Mouse (Mus musculus): Measurements from ENCODE around the gene Fbxo4. TPM values are rescaled to one million over a fixed set of nuclear protein-coding genes. Genes with fewer than 3 reads are reported as not detected.

The Fbxo4 gene
- polyA plus RNA-seq, 1 experiment = 5.9 TPM

DNA sequence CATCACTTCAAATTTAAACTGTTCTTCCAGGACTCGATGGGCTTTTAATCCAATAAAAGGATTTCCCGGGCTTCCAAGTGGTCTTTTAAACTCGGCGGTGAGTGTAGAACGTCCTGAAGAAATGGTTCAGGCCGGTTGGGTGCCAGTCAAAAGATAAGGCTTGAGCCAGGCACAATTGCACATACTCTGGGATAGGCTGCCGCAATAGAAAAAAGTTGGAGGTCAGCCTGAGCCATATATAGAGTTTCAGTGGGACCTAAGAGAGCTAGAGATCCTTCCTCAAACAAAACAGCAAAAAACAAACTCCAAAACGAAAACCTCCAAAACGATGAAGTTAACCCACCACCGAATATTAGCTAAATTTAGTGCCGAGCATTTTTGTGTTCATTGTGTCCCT, 46.1 kb upstream of the Fbxo4 start:
- TF ChIP-seq POLR2A (IDR thresholded peaks at IDR 0.05; ENCODE audit: low read depth, low read length) (no peak), CTCF (IDR thresholded peaks at IDR 0.05; ENCODE audit: extremely low read depth, insufficient read depth, insufficient read length, insufficient replicate concordance) (no peak)
- no peak overlapping the region for H3K4me3 ChIP-seq (ENCODE audit: extremely low read depth, insufficient read depth, insufficient read length)
- no peaks in the 10 kb centered on the region for H3K27me3 ChIP-seq (ENCODE audit: control insufficient read depth, insufficient read depth, low read length)
- WGBS = 70% methylated on average over 11 of the region's 11 CpGs
- peaks cover 4% of the 10 kb centered on the region; the same call in 1 of the 2 replicates for H3K4me1 ChIP-seq (ENCODE audit: control insufficient read depth, insufficient read depth, insufficient read length)
- DNase-seq (ENCODE audit: low read depth in 1 of 2, low spot score in 2 of 2) = no peak
- no peak overlapping the region for H3K27ac ChIP-seq (ENCODE audit: insufficient read depth, low read length)
- H3K36me3 ChIP-seq (ENCODE audit: control insufficient read depth, insufficient read depth, low read length) = no peaks in the 10 kb centered on the region

DNA sequence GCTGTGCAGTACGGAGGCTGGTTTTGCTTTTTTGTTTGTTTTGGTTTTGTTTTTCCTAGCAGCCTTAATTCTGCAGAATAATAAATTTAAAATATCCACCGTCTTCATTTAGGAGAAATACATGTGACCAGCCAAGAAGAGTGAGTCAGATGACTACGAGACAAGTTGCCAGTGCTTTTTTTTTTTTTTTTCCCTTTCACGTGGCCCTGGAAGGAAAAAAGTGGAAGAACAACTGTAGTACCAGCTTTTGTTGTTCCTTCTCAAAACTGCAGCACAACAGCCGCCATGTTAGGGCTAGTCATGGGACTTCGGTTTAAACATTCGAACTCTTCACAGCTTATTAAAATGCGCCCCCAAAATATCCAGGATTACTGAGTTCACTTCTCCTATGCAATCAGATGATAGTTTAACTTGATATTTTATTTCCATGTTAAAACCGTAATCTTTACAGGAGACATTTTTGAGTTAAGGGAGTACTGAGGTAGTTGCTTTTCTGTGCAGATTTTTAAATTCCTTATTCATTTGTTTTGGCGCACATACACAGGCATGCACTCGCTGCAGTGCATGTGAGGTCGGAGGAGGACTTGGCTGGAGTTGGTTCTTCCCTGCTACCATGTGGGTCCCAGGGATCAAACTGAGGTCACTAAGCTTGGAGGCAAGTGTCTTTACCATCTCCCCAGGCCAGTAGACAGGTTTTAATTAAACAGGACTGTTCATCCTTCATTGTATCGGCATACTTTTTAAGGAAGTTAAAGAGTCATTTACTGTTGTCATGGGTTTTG, 45.5 kb upstream of the Fbxo4 start:
- no peaks in the 10 kb centered on the region for H3K27me3 ChIP-seq (ENCODE audit: control insufficient read depth, insufficient read depth, low read length)
- DNase-seq (ENCODE audit: low read depth in 1 of 2, low spot score in 2 of 2) = no peak
- H3K27ac ChIP-seq (ENCODE audit: insufficient read depth, low read length) = no peak overlapping the region

GRCm38 (mm10) chr15:4023747-4024146, 44.4 kb upstream of the Fbxo4 start:
- Histone ChIP-seq H3K4me1 (ENCODE audit: control insufficient read depth, insufficient read depth, insufficient read length) (peaks cover 4% of the 10 kb centered on the region; the same call in 1 of the 2 replicates), H3K4me3 (ENCODE audit: extremely low read depth, insufficient read depth, insufficient read length) (no peak overlapping the region), H3K27ac (ENCODE audit: insufficient read depth, low read length) (no peak overlapping the region), H3K27me3 (ENCODE audit: control insufficient read depth, insufficient read depth, low read length) (no peaks in the 10 kb centered on the region), H3K36me3 (ENCODE audit: control insufficient read depth, insufficient read depth, low read length) (no peaks in the 10 kb centered on the region)
- 94% methylated on average over 2 of the region's 2 CpGs for WGBS
- DNase-seq (ENCODE audit: low read depth in 1 of 2, low spot score in 2 of 2) = no peak
- TF ChIP-seq POLR2A (IDR thresholded peaks at IDR 0.05; ENCODE audit: low read depth, low read length) (no peak), CTCF (IDR thresholded peaks at IDR 0.05; ENCODE audit: extremely low read depth, insufficient read depth, insufficient read length, insufficient replicate concordance) (no peak)

More for the DNA sequence above, 45.5 kb upstream of the Fbxo4 start:
- 87% methylated on average over 13 of the region's 13 CpGs for WGBS
- Histone ChIP-seq H3K4me3 (ENCODE audit: extremely low read depth, insufficient read depth, insufficient read length) (no peak overlapping the region), H3K36me3 (ENCODE audit: control insufficient read depth, insufficient read depth, low read length) (no peaks in the 10 kb centered on the region), H3K4me1 (ENCODE audit: control insufficient read depth, insufficient read depth, insufficient read length) (peaks cover 4% of the 10 kb centered on the region; the same call in 1 of the 2 replicates)
- no peak for TF ChIP-seq CTCF (IDR thresholded peaks at IDR 0.05; ENCODE audit: extremely low read depth, insufficient read depth, insufficient read length, insufficient replicate concordance)
- no peak for TF ChIP-seq POLR2A (IDR thresholded peaks at IDR 0.05; ENCODE audit: low read depth, low read length)

- DNase-seq (ENCODE audit: low read depth in 1 of 2, low spot score in 2 of 2) = no peak
- Histone ChIP-seq H3K27ac (ENCODE audit: insufficient read depth, low read length) (no peak overlapping the region), H3K4me1 (ENCODE audit: control insufficient read depth, insufficient read depth, insufficient read length) (0 out of 2 replicates have a peak, but pooled peaks cover under 1% of the 10 kb centered on the region), H3K4me3 (ENCODE audit: extremely low read depth, insufficient read depth, insufficient read length) (no peak overlapping the region), H3K36me3 (ENCODE audit: control insufficient read depth, insufficient read depth, low read length) (no peaks in the 10 kb centered on the region), H3K27me3 (ENCODE audit: control insufficient read depth, insufficient read depth, low read length) (no peaks in the 10 kb centered on the region)
- TF ChIP-seq POLR2A (IDR thresholded peaks at IDR 0.05; ENCODE audit: low read depth, low read length) (no peak), CTCF (IDR thresholded peaks at IDR 0.05; ENCODE audit: extremely low read depth, insufficient read depth, insufficient read length, insufficient replicate concordance) (no peak)
- 82% methylated on average over 4 of the region's 4 CpGs for WGBS
Observed at GRCm38 (mm10) chr15:4020711-4021110, 41.3 kb upstream of the Fbxo4 start.

- Histone ChIP-seq H3K4me3 (ENCODE audit: extremely low read depth, insufficient read depth, insufficient read length) (no peak overlapping the region), H3K4me1 (ENCODE audit: control insufficient read depth, insufficient read depth, insufficient read length) (no peaks in the 10 kb centered on the region), H3K27me3 (ENCODE audit: control insufficient read depth, insufficient read depth, low read length) (no peaks in the 10 kb centered on the region), H3K27ac (ENCODE audit: insufficient read depth, low read length) (no peak overlapping the region), H3K36me3 (ENCODE audit: control insufficient read depth, insufficient read depth, low read length) (no peaks in the 10 kb centered on the region)
- TF ChIP-seq POLR2A (IDR thresholded peaks at IDR 0.05; ENCODE audit: low read depth, low read length) = no peak
- 72% methylated on average over 2 of the region's 2 CpGs for WGBS
- DNase-seq (ENCODE audit: low read depth in 1 of 2, low spot score in 2 of 2) = no peak
Observed at GRCm38 (mm10) chr15:4013873-4014272, 34.5 kb upstream of the Fbxo4 start.

- WGBS = 87% methylated on average over 2 of the region's 2 CpGs
- H3K27me3 ChIP-seq (ENCODE audit: control insufficient read depth, insufficient read depth, low read length) = no peaks in the 10 kb centered on the region
- DNase-seq (ENCODE audit: low read depth in 1 of 2, low spot score in 2 of 2) = no peak
- no peaks in the 10 kb centered on the region for H3K36me3 ChIP-seq (ENCODE audit: control insufficient read depth, insufficient read depth, low read length)
- H3K4me1 ChIP-seq (ENCODE audit: control insufficient read depth, insufficient read depth, insufficient read length) = no peaks in the 10 kb centered on the region
- TF ChIP-seq CTCF (IDR thresholded peaks at IDR 0.05; ENCODE audit: extremely low read depth, insufficient read depth, insufficient read length, insufficient replicate concordance) (no peak), POLR2A (IDR thresholded peaks at IDR 0.05; ENCODE audit: low read depth, low read length) (no peak)
- no peak overlapping the region for H3K4me3 ChIP-seq (ENCODE audit: extremely low read depth, insufficient read depth, insufficient read length)
- no peak overlapping the region for H3K27ac ChIP-seq (ENCODE audit: insufficient read depth, low read length)
Observed at GRCm38 (mm10) chr15:4000536-4000935, 21.2 kb upstream of the Fbxo4 start.

- no peaks in the 10 kb centered on the region for H3K36me3 ChIP-seq (ENCODE audit: control insufficient read depth, insufficient read depth, low read length)
- H3K27me3 ChIP-seq (ENCODE audit: control insufficient read depth, insufficient read depth, low read length) = no peaks in the 10 kb centered on the region
- 90% methylated on average over 2 of the region's 2 CpGs for WGBS
- no peaks in the 10 kb centered on the region for H3K4me1 ChIP-seq (ENCODE audit: control insufficient read depth, insufficient read depth, insufficient read length)
- DNase-seq (ENCODE audit: low read depth in 1 of 2, low spot score in 2 of 2) = no peak
- no peak overlapping the region for H3K4me3 ChIP-seq (ENCODE audit: extremely low read depth, insufficient read depth, insufficient read length)
- H3K27ac ChIP-seq (ENCODE audit: insufficient read depth, low read length) = no peak overlapping the region
- no peak for TF ChIP-seq CTCF (IDR thresholded peaks at IDR 0.05; ENCODE audit: extremely low read depth, insufficient read depth, insufficient read length, insufficient replicate concordance)
- no peak for TF ChIP-seq POLR2A (IDR thresholded peaks at IDR 0.05; ENCODE audit: low read depth, low read length)
Observed at GRCm38 (mm10) chr15:3999144-3999543, 19.8 kb upstream of the Fbxo4 start.

All from spleen, adult 2 months (tissue).